Mouse (Mus musculus) ES-Bruce4 (cell line): Measurements from ENCODE around the gene Bsph1. TPM values are rescaled to one million over a fixed set of nuclear protein-coding genes. Genes with fewer than 3 reads are reported as not detected.
"Not testable (repeated sequence)": the region's sequence is repeated elsewhere in the genome, so short reads cannot be mapped to it uniquely, and the experiment has no call there.

ENCODE experiments used
- H3K27ac ChIP-seq: 2 replicates; pipeline ENCODE4 v1.5.1; 2012; ENCODE audit warnings: low read length, inconsistent platforms; ENCODE audit not compliant: insufficient read depth
- H3K27me3 ChIP-seq: 2 replicates; pipeline ENCODE4 v1.6.1; 2012; ENCODE audit warnings: mild to moderate bottlenecking, low read length, inconsistent platforms; ENCODE audit not compliant: control insufficient read depth, poor library complexity, insufficient read depth, severe bottlenecking
- H3K36me3 ChIP-seq: 2 replicates; pipeline ENCODE4 v1.6.1; 2012; ENCODE audit warnings: inconsistent platforms, mild to moderate bottlenecking, low read length, moderate library complexity; ENCODE audit not compliant: control insufficient read depth, poor library complexity, insufficient read depth, severe bottlenecking
- H3K4me1 ChIP-seq: one replicate; pipeline ENCODE4 v1.8.1; 2011; ENCODE audit warnings: low read length; ENCODE audit not compliant: control insufficient read depth, insufficient read depth
- H3K4me3 ChIP-seq: 2 replicates; pipeline ENCODE4 v1.5.1; 2011; ENCODE audit warnings: low read depth, mild to moderate bottlenecking, low read length
- H3K9ac ChIP-seq: 2 replicates; pipeline ENCODE4 v1.6.1; 2012; ENCODE audit warnings: low read depth, mild to moderate bottlenecking, inconsistent platforms; ENCODE audit not compliant: poor library complexity, severe bottlenecking
- H3K9me3 ChIP-seq: replicated peaks from 2 replicates; pipeline ENCODE4 v1.6.1; 2012; ENCODE audit warnings: mild to moderate bottlenecking, low read length, inconsistent platforms; ENCODE audit not compliant: control insufficient read depth, poor library complexity, insufficient read depth, severe bottlenecking
- CTCF ChIP-seq: IDR thresholded peaks from one replicate; pipeline ENCODE4 v1.8.1; 2011; ENCODE audit warnings: low read depth, low read length
- EP300 ChIP-seq: IDR thresholded peaks from 2 replicates; pipeline ENCODE4 v1.6.1; 2011; ENCODE audit warnings: low read depth, low read length; ENCODE audit not compliant: insufficient read depth
- POLR2A ChIP-seq: IDR thresholded peaks from one replicate; pipeline ENCODE4 v1.8.1; 2011; ENCODE audit warnings: low read length; ENCODE audit not compliant: insufficient read depth
- polyA plus RNA-seq: library from polyadenylated mRNA; stranded (reverse); fragments of >200 nt; gene quantifications from 2 replicates; pipeline ENCODE4 v1.2.4, GENCODE M21; 2011; ENCODE audit warnings: low read depth; ENCODE audit not compliant: missing spikeins, insufficient read depth, insufficient read length

The Bsph1 gene
- not detected in 2 replicates for polyA plus RNA-seq

DNA sequence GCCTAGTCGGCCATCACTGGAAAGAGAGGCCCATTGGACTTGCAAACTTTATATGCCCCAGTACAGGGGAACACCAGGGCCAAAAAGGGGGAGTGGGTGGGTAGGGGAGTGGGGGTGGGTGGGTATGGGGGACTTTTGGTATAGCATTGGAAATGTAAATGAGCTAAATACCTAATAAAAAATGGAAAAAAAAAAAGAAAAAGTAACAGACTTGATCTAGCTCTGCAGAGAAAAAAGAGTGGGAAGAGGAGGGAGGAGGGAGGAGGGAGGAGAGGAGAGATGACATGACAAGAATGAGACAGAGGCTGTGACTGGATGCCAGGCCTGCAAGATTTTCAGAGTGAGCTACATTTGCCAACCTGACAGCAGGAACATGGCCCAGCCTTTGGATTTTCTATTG, at the start of gene Bsph1:
Gene Bsph1 (plus strand): TSS at position 301 of the 400 bp plus-strand sequence.
- H3K9ac ChIP-seq, H3K4me3 ChIP-seq: not testable (repeated sequence)

GRCm38 (mm10) chr7:13511539-13511938, 60.9 kb downstream of the Bsph1 start:
- Histone ChIP-seq H3K9me3 (no peaks in the 10 kb centered on the region), H3K27ac (no peak overlapping the region), H3K4me3 (no peak overlapping the region), H3K4me1 (no peaks in the 10 kb centered on the region), H3K36me3 (no peaks in the 10 kb centered on the region), H3K27me3 (no peaks in the 10 kb centered on the region), H3K9ac (no peak overlapping the region)
- no peak for TF ChIP-seq CTCF
- no peak for TF ChIP-seq EP300
- TF ChIP-seq POLR2A = no peak

More for the DNA sequence above, at the start of gene Bsph1:
- H3K9me3 ChIP-seq, H3K36me3 ChIP-seq, H3K27ac ChIP-seq, H3K4me1 ChIP-seq, H3K27me3 ChIP-seq: not testable (repeated sequence)

Other genes with a start within 250 kb of the Bsph1 start
- not detected in 2 replicates for gene Vmn1r89, start 237.8 kb upstream of the Bsph1 start, polyA plus RNA-seq
- gene Lig1, start 173.6 kb upstream of the Bsph1 start, polyA plus RNA-seq = 157 and 181 TPM in 2 replicates
- 6.0 and 9.4 TPM in 2 replicates for gene Zswim9, start 172.1 kb upstream of the Bsph1 start, polyA plus RNA-seq
- 1.0 and 1.6 TPM in 2 replicates for gene Pla2g4c, start 126.2 kb upstream of the Bsph1 start, polyA plus RNA-seq
- gene Cabp5, start 52.7 kb upstream of the Bsph1 start, polyA plus RNA-seq = not detected in 2 replicates
- not detected in 2 replicates for gene Bsph2, start 120.2 kb downstream of the Bsph1 start, polyA plus RNA-seq
- not detected in 2 replicates for gene Sult2a5, start 173.1 kb downstream of the Bsph1 start, polyA plus RNA-seq